Mouse (Mus musculus): ENCODE data around the gene Ifngr2.

- TF ChIP-seq CTCF (IDR thresholded peaks at IDR 0.05; ENCODE audit: low read depth): no peak
- TF ChIP-seq EP300 (IDR thresholded peaks at IDR 0.05; ENCODE audit: low read depth): no peak
These were observed 5.2 kb upstream of the Ifngr2 start for GRCm38 (mm10) chr16:91541573-91542081.

All from heart, postnatal 0 days (tissue).